Mouse (Mus musculus): ENCODE results near the gene AY358078. TPM values are rescaled to one million over a fixed set of nuclear protein-coding genes. Genes with fewer than 3 reads are reported as not detected.
"Not testable (repeated sequence)": the region's sequence is repeated elsewhere in the genome, so short reads cannot be mapped to it uniquely, and the experiment has no call there.

Gene AY358078
- not detected in 2 replicates for total RNA-seq (2017)

DNA sequence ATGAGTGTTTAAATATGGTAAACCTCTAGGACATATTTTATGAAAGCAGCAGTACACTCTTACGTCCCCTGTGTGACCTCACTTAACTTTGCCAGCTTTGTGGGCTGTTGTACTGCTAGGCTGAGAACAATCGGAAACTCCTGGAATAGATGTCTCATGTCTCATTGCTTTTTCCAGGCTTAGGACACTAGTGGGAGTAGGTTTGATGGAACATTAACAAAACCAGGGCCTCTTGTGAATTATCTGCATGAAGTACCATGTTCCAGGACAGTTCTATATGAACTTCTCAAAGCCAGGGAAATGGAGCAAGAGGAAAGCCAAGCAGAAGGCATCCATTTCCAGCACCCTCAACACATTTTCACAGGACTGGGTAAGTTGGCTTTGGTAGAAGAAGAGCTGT is at the start of gene AY358078:
TSS of gene AY358078 (plus strand) at position 301 of the 400 bp plus-strand sequence.
- no peak for ATAC-seq (ENCODE audit: extremely low read depth, insufficient number of reproducible peaks, low FRiP score, poor library complexity, severe bottlenecking)

DNA sequence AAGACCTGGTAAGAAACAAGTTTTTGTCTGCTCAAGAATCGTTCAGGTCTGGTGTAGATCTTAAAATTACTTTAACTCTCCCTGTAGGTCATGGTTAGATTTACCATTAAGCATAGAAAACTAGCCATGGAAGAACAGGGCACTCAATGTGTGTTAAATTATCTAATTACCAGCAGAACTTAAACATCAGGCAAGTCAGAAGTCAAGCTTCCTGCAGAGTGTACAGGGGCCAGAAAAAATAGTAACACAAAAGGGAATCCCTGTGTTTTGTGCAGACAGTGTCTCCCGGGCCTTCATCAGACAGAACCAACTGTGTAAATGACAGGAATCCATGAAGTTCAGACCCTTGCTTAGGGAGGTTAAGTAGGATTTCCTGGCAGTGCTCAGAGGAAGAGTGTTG is 43.9 kb upstream of the AY358078 start:
- ATAC-seq (ENCODE audit: extremely low read depth, insufficient number of reproducible peaks, low FRiP score, poor library complexity, severe bottlenecking) = no peak

DNA sequence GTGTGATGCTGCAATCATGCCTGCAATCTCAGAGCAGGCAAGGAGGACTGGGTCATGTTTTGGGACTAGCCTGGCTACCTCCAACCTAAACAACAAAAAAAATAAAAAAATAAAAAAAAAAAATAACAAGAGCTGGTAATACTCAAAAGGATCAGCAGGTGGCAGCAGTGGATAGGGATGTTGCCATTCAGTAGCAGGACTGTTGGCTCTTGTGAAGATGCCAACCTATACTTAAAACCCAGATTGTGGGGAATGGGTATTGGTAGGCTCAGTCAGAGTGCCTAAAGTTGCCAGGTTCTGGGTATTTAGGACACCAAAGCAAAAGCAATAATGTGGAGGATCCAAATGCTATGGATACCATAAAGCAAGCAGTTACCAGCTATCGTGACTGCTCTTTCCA is 28.5 kb upstream of the AY358078 start:
- peak; percentile 78 for ATAC-seq (ENCODE audit: extremely low read depth, insufficient number of reproducible peaks, low FRiP score, poor library complexity, severe bottlenecking)

DNA sequence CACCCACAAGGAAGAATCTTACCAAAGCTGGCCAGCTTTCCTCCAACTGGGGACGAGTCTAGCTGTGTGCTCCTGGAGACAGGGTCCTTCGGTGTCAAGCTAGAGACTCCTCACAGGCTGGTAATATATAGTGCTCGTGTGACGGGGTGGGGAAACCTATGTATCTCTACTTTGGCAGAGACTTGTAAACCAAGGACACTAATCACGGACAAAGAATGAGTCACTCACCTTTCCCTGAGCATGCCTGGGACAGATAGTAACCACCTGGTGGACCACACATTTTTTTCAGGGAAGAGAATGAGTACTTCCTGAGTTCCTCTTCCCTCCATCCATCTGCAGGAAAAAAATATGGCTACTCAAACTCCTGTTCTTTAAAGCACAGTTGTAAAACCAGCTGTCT is 26.4 kb upstream of the AY358078 start, which contains the start of gene Ang4:
TSS of gene Ang4 (minus strand) at position 101 of the 400 bp plus-strand sequence.
- no peak for ATAC-seq (ENCODE audit: extremely low read depth, insufficient number of reproducible peaks, low FRiP score, poor library complexity, severe bottlenecking)

DNA sequence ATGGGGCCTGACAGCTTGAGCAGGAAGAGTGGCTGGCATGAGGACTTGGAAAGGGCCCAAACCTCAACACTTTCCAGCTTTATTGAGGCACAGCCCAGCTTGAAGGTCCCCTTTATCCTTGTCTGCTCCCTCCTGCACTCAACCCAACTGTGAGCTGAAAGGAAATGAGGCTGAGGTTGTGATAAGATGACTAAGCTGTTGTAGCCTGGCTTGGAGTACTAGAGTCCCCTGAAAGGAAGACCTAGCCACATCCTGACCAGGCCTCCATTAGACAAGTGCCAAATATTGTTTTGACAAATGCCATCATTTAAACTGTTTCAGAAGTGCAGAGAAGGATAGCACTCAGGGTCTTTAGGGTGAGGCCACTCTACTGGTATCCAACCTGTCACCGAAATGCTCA is 22.1 kb upstream of the AY358078 start:
- no peak for ATAC-seq (ENCODE audit: extremely low read depth, insufficient number of reproducible peaks, low FRiP score, poor library complexity, severe bottlenecking)

DNA sequence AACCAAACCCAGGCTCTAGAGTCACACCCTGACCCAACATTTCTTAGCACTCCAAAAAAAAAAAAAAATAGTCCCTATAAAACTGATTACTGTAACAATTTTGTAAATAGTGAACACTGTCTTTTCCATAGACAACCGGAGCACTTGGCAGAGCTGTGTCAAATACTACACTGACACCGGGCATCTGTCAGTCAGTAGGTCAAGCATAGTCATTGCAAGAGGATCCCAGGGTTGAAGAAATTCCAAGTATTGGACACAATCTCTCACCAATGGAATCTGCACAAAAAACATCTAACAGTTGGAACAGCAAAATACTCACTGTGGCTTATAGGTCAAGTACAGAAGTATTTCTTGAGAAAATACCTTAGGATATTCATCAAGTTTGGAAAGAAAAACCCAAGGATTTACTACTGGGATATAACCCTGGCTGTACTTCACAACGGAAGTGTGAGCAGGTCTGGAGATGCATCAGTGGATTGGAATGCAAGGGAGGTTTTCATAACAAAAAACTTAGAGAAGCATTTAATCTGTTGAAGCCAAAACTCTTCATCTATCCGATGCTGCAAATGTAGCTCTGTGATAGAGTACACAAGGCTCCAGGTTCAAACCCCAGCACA is 20.9 kb upstream of the AY358078 start:
- ATAC-seq (ENCODE audit: extremely low read depth, insufficient number of reproducible peaks, low FRiP score, poor library complexity, severe bottlenecking) = no peak

DNA sequence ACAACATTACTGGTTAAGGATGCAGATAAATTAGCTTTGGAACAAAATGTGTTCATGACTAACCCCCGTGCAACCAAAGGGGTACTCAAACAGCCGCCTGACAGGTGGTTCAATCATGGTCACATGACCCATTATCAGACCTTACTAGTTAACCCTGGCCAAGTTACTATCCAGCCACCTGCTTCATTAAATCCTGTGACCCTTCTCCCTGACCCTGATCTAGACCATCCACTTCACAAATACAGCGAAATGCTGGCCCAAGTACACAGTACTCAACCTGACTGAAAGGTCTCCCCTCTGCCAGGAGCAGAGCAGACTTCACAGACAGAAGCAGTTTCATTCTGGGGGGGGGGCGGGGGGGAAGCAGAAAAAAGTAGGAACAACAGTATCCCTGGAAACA is 13.5 kb upstream of the AY358078 start:
- no peak for ATAC-seq (ENCODE audit: extremely low read depth, insufficient number of reproducible peaks, low FRiP score, poor library complexity, severe bottlenecking)

DNA sequence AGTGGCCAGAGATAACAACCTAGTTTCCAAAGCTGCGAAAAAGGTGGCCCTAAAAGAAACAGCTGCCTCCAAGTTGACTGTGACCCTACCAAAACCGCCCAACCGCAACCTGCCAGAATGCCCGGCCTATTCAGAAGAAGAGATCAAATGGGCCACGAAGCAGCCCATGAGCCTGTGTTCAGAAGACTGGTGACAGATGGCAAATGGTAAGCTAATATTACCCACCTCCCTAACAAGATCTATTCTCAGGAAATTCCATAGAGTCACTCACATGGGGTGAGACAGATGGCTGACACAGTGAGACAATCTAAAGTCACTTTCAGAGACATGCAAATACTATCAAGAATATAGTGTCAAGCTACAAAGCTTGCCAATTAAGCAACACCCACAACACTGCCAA is 12.8 kb upstream of the AY358078 start:
- no peak for ATAC-seq (ENCODE audit: extremely low read depth, insufficient number of reproducible peaks, low FRiP score, poor library complexity, severe bottlenecking)

DNA sequence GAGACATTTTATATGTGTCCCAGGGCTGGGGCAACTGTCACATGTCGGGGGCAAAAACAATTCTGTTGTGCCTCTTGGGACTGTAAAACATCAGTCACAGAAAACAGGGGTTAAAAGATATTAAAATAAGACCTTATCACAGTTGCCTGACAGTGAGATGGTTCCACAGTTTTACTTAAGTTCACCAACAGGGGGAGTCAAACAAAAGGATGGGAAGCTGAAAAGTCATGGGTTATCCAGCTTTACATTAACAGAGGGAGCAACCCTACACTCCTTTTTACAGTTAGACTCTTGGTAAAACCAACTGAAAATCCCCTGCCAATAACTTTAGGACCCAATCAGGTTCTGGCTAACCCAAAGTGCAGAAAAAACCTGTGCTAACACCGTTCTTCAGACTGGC is 10.7 kb upstream of the AY358078 start:
- no peak for ATAC-seq (ENCODE audit: extremely low read depth, insufficient number of reproducible peaks, low FRiP score, poor library complexity, severe bottlenecking)

DNA sequence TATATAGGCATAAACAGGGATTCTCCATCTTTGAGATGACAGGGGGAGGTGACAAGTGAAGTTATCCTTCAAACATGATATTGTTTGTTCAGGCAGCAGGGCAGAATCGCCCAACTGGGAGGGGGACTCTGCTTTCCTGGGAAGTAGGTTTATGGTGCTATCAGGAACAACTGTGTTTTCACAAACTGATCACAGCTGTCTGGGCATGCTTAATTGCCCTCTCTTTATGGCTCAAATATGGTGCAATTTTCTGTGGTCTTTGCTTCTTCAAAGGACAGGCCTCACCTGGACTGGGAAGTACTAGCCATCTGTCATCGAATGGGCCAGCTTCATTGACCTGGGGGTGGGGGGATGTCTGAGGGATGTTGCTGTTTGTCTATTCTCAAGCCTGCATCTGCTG is 5.7 kb upstream of the AY358078 start:
- no peak for ATAC-seq (ENCODE audit: extremely low read depth, insufficient number of reproducible peaks, low FRiP score, poor library complexity, severe bottlenecking)

DNA sequence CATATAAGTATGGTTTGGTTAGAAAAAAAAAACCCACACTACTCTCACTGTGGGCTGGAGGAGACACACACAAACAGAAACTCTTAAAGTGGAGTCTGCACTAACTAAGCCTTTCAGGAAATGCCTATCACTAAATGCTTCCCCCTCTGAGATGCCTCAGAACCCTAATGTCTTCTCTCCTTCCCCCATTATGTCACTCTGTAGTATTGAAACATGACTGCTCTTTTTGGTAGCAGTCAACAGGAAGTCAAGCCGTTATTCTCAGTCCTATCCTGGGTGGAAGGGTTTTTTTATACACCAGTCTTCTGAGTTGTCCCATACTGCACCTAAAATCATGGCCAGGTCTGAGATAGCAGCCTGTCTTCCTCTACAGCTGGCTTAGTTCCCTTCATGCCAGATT is 26.8 kb downstream of the AY358078 start:
- ATAC-seq (ENCODE audit: extremely low read depth, insufficient number of reproducible peaks, low FRiP score, poor library complexity, severe bottlenecking) = no peak

DNA sequence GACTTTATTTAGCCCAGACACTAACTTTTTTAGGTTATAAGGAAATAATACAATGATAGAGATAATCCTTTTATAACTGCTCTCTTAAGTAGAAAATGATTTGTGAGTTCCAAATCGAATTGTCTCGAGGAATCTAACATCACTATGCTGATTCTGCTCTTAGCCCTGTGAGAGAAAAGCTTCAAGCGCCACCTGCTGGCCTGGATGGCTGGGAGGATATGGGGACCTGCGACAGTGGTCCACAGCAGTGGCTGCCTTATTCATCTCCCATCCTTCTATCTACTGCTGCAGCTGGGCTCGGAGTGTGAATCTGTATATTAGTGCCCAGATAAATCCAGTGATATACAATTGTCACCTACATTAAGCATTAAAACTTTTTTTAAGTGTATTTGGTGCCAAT is 28.0 kb downstream of the AY358078 start:
- peak; percentile 53; the same call in 1 of the 2 replicates for ATAC-seq (ENCODE audit: extremely low read depth, insufficient number of reproducible peaks, low FRiP score, poor library complexity, severe bottlenecking)

DNA sequence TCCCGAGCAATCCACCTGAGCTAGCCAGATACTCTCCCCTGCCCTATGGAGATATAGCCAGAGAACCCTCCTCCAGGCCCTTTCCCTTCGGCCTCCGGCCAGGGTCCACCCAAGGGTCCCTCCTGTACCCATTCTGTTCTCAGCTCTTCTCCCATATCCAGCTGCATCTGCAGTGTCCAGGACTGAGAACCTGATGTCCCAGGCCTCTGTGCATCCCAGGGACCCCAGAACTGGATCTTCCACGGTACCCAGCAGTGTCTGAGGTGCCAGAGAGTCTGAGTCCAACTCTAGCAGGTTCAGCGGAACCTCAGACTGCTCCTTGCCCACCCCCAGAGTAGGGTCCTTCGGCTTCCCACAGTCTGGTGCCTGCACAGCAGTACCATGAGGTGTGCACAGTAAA is 29.3 kb downstream of the AY358078 start:
- no peak for ATAC-seq (ENCODE audit: extremely low read depth, insufficient number of reproducible peaks, low FRiP score, poor library complexity, severe bottlenecking)

DNA sequence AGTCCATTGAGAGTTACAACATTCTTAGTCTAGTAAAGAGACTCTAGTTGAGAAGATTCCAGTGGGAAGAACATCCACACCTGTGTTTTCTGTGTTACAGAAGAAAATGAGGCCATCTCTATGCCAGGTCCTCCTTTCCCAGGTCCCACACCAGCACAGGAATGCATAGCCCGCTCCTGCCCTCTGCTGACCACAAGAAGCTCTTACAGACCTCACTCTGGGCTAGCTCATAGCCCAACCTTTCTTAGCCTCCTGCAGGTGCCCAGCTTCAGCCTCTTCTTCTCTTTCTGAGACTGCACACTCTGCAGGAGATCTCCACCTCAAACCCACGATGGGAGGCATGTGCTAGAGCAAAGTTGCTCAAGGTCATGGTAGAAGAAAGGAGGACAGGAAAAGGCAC is 38.6 kb downstream of the AY358078 start:
- ATAC-seq (ENCODE audit: extremely low read depth, insufficient number of reproducible peaks, low FRiP score, poor library complexity, severe bottlenecking) = not testable (repeated sequence)

DNA sequence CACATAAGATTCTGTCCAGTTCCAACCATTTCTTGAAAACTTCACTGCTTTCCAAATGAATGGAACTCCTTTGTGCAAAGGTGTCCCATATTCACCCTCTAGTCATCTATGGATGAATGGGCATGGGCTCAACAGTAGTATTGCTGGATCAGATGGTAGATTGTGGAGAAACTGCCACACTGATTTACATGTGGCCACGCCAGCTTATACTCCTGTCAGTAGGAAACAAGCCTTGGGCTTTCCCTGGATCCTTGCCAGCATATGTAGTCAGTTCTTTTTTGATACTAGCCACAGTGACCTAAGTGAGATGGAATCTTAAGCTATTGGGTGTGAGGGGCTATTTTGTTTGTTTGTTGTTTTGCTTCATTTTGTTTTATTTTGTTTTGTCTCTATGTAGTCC is 42.4 kb downstream of the AY358078 start:
- ATAC-seq (ENCODE audit: extremely low read depth, insufficient number of reproducible peaks, low FRiP score, poor library complexity, severe bottlenecking) = no peak

DNA sequence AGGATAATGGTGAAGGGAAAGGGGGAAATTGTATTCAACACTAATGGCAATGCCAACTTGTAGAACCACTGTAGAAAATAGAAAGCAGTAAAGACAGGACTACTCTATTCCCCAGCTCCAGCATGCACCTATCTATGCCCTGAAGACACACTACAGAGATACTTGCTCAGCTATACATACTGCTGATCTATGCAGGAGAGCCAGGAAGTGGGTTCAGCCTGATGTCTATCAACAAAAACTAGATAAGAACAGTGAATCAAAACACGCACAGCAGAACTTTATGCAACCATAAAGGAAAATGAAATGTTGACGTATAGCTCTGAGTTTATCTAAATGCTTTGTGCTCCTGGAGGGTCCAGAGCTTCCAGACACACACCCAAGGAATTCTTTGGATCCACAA is 42.9 kb downstream of the AY358078 start:
- no peak for ATAC-seq (ENCODE audit: extremely low read depth, insufficient number of reproducible peaks, low FRiP score, poor library complexity, severe bottlenecking)

DNA sequence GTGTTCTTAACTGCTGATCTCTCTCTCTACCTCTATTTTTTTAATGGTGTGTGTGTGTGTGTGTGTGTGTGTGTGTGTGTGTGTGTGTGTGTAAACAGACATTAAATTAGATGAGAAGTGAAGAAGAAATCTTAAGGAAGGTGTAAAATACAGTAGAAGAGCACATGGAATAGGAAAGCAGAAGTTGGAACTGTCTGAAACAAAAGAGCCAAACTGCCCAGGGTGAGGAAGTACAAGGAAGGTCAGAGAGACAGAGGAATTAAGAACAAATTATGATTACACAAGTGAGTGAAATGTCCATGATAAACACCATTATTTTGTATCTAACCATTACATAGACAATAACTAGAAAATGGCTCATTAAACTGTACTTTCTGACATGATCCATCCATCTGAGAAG is 44.0 kb downstream of the AY358078 start:
- no peak for ATAC-seq (ENCODE audit: extremely low read depth, insufficient number of reproducible peaks, low FRiP score, poor library complexity, severe bottlenecking)

DNA sequence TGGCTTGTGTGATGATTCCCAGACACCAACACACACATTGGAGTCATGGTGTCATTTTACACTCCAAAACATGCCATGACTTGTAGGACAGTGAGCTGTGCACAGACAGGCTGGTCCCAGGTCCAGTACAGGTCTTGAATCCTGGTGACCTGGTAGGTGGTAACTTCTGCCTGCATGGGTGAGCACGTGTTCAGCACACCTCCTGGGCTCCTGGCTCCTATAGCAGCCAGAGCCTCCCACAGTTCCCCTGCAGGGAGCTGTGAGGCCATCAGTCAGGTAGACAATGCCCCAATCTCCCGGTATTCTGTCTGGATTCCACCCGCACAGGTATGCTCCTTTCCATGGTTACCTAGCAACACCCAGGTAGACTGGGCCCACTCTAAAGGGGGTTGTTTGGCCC is 46.7 kb downstream of the AY358078 start:
- ATAC-seq (ENCODE audit: extremely low read depth, insufficient number of reproducible peaks, low FRiP score, poor library complexity, severe bottlenecking) = no peak

DNA sequence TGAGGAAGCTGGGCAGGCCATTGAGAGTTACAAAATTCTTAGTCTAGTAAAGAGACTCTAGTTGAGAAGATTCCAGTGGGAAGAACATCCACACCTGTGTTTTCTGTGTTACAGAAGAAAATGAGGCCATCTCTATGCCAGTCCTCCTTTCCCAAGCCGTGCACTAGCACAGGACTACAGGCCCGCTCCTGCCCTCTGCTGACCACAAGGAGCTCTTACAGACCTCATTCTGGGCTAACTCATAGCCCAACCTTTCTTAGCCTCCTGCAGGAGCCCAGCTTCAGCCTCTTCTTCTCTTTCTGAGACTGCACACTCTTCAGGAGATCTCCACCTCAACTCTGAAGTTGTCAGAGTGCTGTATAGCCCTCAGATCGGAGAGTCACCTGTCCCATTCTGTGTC is 51.2 kb downstream of the AY358078 start:
- ATAC-seq (ENCODE audit: extremely low read depth, insufficient number of reproducible peaks, low FRiP score, poor library complexity, severe bottlenecking) = not testable (repeated sequence)

DNA sequence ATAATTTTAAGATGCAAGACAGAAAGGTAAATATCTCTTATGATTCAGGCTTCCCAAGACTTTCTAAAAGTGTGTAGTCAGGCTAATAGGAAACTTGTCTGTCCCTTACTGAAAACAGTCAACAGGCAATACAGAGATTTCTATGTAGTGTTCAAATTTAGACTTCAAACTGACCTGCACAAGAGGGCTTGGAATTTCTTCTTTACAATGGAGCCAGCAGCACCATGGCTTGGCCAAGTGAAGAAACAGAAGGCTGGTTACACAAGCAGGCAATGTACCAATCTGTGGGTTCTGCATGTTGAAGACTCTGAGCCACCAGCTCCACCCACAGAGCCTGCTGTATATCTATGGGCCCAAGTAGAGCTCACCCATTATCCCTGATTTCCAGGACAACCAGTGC is 53.6 kb downstream of the AY358078 start, which contains the start of gene Ear6:
TSS of gene Ear6 (plus strand) at position 301 of the 400 bp plus-strand sequence.
- no peak for ATAC-seq (ENCODE audit: extremely low read depth, insufficient number of reproducible peaks, low FRiP score, poor library complexity, severe bottlenecking)

DNA sequence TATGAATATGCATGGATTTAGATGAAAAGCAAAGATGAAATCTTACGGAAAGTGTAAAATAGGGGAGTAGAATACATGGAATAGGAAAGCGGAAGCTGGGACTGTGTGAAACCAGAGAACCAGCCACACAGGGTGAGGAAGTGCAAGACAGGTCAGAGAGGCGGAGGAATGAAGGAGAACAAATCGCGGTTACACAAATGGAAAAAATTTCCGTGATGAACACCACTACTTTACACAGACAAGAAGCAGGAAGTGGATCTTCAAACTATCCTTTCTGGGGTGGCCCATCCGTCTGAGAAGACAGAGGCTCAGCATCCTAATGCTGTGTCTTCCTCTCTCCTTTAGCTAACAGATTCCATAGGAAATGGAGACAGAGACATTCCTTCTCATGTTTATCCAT is 55.4 kb downstream of the AY358078 start:
- not testable (repeated sequence) for ATAC-seq (ENCODE audit: extremely low read depth, insufficient number of reproducible peaks, low FRiP score, poor library complexity, severe bottlenecking)

Data from neutrophil, adult 5-6 weeks (primary cell).